Mouse (Mus musculus): ENCODE measurements around the gene Rassf10.

The Rassf10 gene

DNA sequence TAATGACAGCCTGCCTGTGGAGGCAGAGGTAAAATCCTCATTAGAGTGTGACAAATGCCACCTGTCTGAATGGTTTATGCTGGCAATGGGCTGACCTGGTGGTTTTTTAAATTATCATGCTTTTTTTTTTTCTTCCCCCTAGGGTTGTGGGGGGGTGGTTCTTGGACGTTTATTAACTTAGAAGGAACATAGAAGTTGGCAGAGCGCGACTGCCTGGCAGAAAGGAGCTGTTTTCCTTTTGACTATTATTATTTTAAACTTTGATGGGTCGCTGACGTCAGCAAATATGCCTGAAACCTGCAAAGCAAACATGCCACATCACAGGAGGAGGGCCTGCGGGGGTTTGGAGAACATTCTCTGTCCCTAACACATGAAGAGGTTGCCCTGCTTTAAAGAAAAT, 3.9 kb downstream of the Rassf10 start:
- DNase-seq (ENCODE audit: low spot score in 2 of 2): no peak

- no peak for DNase-seq (ENCODE audit: low spot score in 2 of 2)
These were observed 12.6 kb downstream of the Rassf10 start for GRCm38 (mm10) chr7:112966382-112966781.

DNA sequence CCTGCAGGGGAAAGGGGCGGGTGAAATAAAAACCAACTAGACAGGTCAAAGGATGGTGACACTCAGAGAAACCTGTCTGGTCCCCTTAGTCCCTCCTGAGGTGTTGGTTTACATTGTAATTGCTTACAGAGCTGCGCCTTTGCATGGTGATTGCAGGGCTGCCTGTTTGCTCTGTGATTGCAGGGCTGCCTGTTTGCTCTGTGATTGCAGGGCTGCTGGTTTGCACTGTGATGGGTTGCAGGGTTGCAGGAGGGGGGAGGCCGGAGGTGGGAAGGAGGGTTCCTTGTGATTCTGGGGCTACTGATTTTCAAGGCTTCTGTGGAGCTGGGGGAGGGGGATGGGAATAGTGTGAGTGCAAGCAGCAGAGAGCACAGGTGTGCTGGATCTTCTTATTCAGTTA, 13.0 kb downstream of the Rassf10 start:
- DNase-seq (ENCODE audit: low spot score in 2 of 2): no peak

DNA sequence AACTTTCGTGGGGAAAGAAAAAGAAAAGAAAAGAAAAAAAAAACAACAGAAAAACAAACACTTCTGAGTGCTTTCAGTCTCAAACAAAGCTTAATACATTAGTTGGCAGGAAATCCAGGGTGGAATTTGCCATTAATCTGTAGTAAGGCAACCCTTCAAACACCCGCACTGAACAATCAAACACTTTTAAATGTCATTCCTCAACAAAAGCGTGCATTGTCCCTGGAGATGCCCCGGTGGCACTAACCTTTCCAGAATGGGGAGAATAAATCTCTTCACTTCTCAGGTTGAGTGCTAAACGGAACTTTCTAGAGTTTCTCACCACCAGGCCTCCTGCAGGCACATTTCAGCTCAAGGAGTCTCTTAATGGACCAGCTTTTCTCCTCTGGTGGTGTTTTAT, 29.6 kb downstream of the Rassf10 start:
- no peak for DNase-seq (ENCODE audit: low spot score in 2 of 2)

DNA sequence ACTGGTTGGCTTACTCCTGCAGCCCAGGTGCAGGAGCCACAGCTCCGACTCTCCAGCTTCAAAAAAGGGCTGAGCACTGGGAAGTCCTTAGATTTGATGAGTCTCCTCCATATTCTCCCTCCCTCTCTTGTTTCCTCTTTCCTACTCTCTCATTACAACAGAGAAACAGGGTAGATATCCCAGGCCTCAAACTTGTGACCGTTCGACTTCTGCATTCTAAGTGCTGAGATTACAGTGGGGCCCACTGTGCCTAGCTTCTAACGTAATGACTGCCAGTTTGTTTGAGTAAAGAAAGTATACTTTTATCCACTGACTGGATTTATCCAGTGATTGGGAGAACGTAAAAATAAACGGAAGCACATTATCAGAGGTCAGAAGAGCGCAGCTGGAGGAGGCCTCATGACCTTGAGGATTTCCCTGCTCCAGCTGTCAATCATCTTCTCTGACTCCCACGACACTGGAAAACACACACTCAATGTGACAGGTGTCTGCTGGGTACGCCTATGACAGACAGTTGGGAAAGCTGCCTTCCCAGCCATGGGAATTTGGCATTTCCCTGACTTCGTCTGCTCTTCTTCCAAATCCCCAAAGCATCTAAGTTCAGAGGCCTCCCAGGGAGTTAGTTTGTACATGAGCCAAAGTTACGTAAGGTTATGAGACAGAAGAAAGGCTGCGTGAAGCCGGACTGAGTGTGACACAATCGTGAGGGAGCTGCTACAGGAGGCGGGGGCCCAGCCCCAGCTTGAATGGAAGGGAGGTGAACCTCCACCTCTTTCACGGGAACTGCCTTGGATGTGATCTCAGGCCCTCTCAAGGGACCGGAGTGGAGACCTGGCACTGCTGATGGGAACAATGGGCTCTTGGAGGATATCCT, 31.2 kb downstream of the Rassf10 start:
- DNase-seq (ENCODE audit: low spot score in 2 of 2): peak; percentile 1 to 22

DNA sequence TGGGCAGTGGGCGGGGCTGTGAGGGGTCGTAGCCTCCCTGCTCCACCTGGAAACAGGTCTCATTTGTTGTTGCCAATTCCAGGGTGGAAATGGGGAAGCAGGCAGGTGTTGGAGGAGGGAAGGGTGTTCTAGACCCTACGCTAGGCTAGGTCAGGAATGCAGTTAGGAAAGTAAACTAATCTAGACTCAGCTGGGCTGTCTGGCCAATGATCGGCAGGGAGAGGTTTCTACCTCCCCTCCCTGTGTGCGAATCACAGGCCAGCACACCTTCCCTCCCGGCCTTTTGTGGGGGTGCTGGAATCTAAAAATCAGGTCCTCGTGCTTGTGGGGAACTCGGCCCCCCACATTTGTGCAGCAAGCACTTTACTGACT, 31.8 kb downstream of the Rassf10 start:
- no peak for DNase-seq (ENCODE audit: low spot score in 2 of 2)

GRCm38 (mm10) chr7:112992928-112993327, 39.2 kb downstream of the Rassf10 start:
- DNase-seq (ENCODE audit: low spot score in 2 of 2): no peak

DNA sequence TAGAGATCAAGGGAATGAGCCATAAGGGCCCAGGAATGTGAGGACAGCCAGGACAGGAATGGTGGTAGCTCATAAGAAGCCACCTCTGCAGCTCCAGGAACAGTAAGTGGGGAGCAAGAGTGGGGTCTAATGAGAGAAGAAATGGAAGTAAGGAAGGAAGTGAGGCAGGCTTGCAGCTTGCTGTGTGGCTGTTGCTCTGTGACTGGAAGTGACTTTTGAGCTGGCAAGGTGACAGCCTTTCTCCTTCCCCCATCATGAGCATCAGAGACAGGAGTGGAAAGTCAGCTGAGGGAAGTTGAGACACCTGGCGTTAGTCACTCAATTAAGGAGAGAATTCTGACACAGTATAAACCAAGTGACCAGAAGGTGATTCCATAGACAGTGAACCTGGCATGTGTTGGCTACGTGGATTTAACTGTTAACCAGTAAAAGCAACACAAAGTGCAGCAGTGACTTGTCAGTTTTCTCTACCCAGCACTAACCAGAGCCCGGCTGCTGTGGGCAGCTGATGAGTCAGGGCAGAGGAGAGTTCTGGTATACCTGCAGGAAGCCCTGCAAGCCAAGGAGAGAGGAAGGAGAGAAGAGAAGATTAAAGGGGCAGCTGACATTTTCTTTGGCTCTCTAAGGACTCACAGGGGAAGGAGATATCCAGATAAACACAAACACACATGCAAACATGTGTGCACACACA, 49.9 kb downstream of the Rassf10 start:
- DNase-seq (ENCODE audit: low spot score in 2 of 2): no peak

DNA sequence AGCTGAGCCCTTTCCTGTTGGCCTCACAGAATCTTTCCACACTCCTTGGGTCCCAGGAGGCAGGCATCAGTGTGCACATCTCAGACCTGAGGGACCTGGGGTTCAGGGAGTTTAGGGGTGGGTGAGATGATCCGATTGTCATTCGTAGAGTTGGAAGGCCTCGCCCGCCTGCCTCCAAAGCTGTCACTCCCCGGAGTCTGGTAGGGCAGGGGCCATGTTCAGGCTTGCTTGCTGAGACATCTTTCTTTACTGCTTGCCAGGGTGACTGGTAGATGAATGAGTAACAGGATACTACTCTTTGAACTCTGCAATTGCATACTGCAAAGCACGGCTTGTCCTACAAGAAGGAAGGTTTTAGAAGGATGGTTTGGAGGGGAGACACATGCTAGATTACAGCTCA, 52.0 kb downstream of the Rassf10 start:
- no peak for DNase-seq (ENCODE audit: low spot score in 2 of 2)

Measured in heart, adult 9 months (tissue).